Mouse (Mus musculus) midbrain, embryonic 16.5 days (tissue): ENCODE results near the gene Zfp142. TPM values are rescaled to one million over a fixed set of nuclear protein-coding genes. Genes with fewer than 3 reads are reported as not detected.

Experiments
- ATAC-seq: fragments of 200-750 bp; cut with Nextera tagmentation; 2 replicates; pipeline ENCODE4 v1.8.0; 2017; ENCODE audit warnings: moderate TSS enrichment
- H3K27ac ChIP-seq: fragments of 300-500 bp; sonication (generic); 2 replicates; pipeline ENCODE4 v1.5.1; 2014; ENCODE audit warnings: mild to moderate bottlenecking, low read length, mixed read lengths
- H3K27me3 ChIP-seq: fragments of 300-500 bp; sonication (generic); 2 replicates; pipeline ENCODE4 v1.6.1; 2014; ENCODE audit warnings: low read depth, low read length, mixed read lengths; ENCODE audit not compliant: control insufficient read depth, insufficient read depth
- H3K36me3 ChIP-seq: fragments of 300-500 bp; sonication (generic); 2 replicates; pipeline ENCODE4 v1.6.1; 2014; ENCODE audit warnings: mild to moderate bottlenecking, low read length, moderate library complexity, mixed read lengths; ENCODE audit not compliant: control insufficient read depth, insufficient read depth
- H3K4me1 ChIP-seq: fragments of 300-500 bp; sonication (generic); 2 replicates; pipeline ENCODE4 v1.6.1; 2014; ENCODE audit warnings: mild to moderate bottlenecking, low read length, mixed read lengths; ENCODE audit not compliant: control insufficient read depth, insufficient read depth
- H3K4me2 ChIP-seq: fragments of 300-500 bp; sonication (generic); 2 replicates; pipeline ENCODE4 v1.6.1; 2014; ENCODE audit warnings: mild to moderate bottlenecking, low read length, mixed read lengths
- H3K4me3 ChIP-seq: fragments of 300-500 bp; sonication (generic); 2 replicates; pipeline ENCODE4 v1.5.1; 2014; ENCODE audit warnings: low read depth, mild to moderate bottlenecking, low read length, moderate library complexity, mixed read lengths
- H3K9ac ChIP-seq: fragments of 300-500 bp; sonication (generic); 2 replicates; pipeline ENCODE4 v1.6.1; 2014; ENCODE audit warnings: low read depth, low read length, mixed read lengths
- H3K9me3 ChIP-seq: fragments of 300-500 bp; sonication (generic); replicated peaks from 2 replicates; pipeline ENCODE4 v1.6.1; 2014; ENCODE audit warnings: mild to moderate bottlenecking, low read length, mixed read lengths; ENCODE audit not compliant: control insufficient read depth, poor library complexity, severe bottlenecking
- WGBS: fragments of 180-500 bp; shearing (Covaris S2); extraction: QIAGEN DNeasy Blood & Tissue Kit; methylation state at CpG from one replicate; pipeline ENCODE4 v1.1.7; 2014; 5-methylcytosine and 5-hydroxymethylcytosine counted together
- microRNA-seq: library from miRNA; unstranded; fragments of <30 nt; microRNA quantifications from one replicate; pipeline ENCODE4, GENCODE M21; 2017
- polyA plus RNA-seq: library from polyadenylated mRNA; unstranded; fragments of >200 nt; fragmentation: Nextera tagmentation; extraction: Ambion mirVana; gene quantifications from 2 replicates; pipeline ENCODE4 v1.2.1, GENCODE M21; 2015

Zfp142 gene
- polyA plus RNA-seq, 1 experiment from 2014 or later, result 7.6 TPM

- Histone ChIP-seq H3K4me3 (no peak overlapping the region), H3K36me3 (no peaks in the 10 kb centered on the region), H3K4me2 (no peak overlapping the region), H3K4me1 (peaks cover 2% of the 10 kb centered on the region), H3K27me3 (no peaks in the 10 kb centered on the region), H3K9ac (no peak overlapping the region), H3K9me3 (no peaks in the 10 kb centered on the region), H3K27ac (no peak overlapping the region)
- ATAC-seq, result no peak
Observed at GRCm38 (mm10) chr1:74538650-74539049, 49.4 kb downstream of the Zfp142 start.

- H3K27ac ChIP-seq, result no peak overlapping the region
- H3K4me2 ChIP-seq, result no peak overlapping the region
- H3K4me3 ChIP-seq, result no peak overlapping the region
- H3K4me1 ChIP-seq, result no peaks in the 10 kb centered on the region
- no peak for ATAC-seq
- H3K9me3 ChIP-seq, result no peaks in the 10 kb centered on the region
- WGBS, result 95% methylated on average over 7 of the region's 7 CpGs
- H3K9ac ChIP-seq, result no peak overlapping the region
- peaks cover 49% of the 10 kb centered on the region for H3K36me3 ChIP-seq
- H3K27me3 ChIP-seq, result no peaks in the 10 kb centered on the region
Observed at GRCm38 (mm10) chr1:74528589-74528988, 59.5 kb downstream of the Zfp142 start.

- H3K4me1 ChIP-seq, result no peaks in the 10 kb centered on the region
- no peak overlapping the region for H3K9ac ChIP-seq
- 94% methylated on average over 4 of the region's 4 CpGs for WGBS
- no peak for ATAC-seq
- H3K36me3 ChIP-seq, result peaks cover 43% of the 10 kb centered on the region
- no peak overlapping the region for H3K4me2 ChIP-seq
- H3K27me3 ChIP-seq, result no peaks in the 10 kb centered on the region
- H3K27ac ChIP-seq, result no peak overlapping the region
- no peaks in the 10 kb centered on the region for H3K9me3 ChIP-seq
- H3K4me3 ChIP-seq, result no peak overlapping the region
Observed at GRCm38 (mm10) chr1:74524746-74525145, 63.3 kb downstream of the Zfp142 start.

GRCm38 (mm10) chr1:74519875-74520274 lies 68.2 kb downstream of the Zfp142 start:
- H3K4me2 ChIP-seq, result no peak overlapping the region
- peaks cover 16% of the 10 kb centered on the region for H3K36me3 ChIP-seq
- no peaks in the 10 kb centered on the region for H3K9me3 ChIP-seq
- no peak for ATAC-seq
- no peak overlapping the region for H3K4me3 ChIP-seq
- H3K9ac ChIP-seq, result no peak overlapping the region
- H3K27me3 ChIP-seq, result no peaks in the 10 kb centered on the region
- H3K4me1 ChIP-seq, result no peaks in the 10 kb centered on the region
- H3K27ac ChIP-seq, result no peak overlapping the region

Small RNA genes lying within 50 kb of the gene (microRNA-seq; reads per million reads assigned to microRNA genes)
- not detected for gene Gm25035

Other genes starting within 250 kb of the Zfp142 start
- 2.0 and 2.5 TPM in 2 replicates for gene Catip, start 226.1 kb downstream of the Zfp142 start, polyA plus RNA-seq
- 1.2 and 2.4 TPM in 2 replicates for gene Slc11a1, start 213.1 kb downstream of the Zfp142 start, polyA plus RNA-seq
- gene Ctdsp1, start 196.7 kb downstream of the Zfp142 start, polyA plus RNA-seq, result 12.5 and 13.7 TPM in 2 replicates
- gene Vil1, start 178.9 kb downstream of the Zfp142 start, polyA plus RNA-seq, result 0.24 and 0.35 TPM in 2 replicates
- 47.7 and 48.9 TPM in 2 replicates for gene Cnot9, start 82.2 kb downstream of the Zfp142 start, polyA plus RNA-seq
- 7.4 and 7.5 TPM in 2 replicates for gene Plcd4, start 45.4 kb downstream of the Zfp142 start, polyA plus RNA-seq
- 27.3 and 28.1 TPM in 2 replicates for gene Usp37, start 44.0 kb downstream of the Zfp142 start, polyA plus RNA-seq
- 23.1 and 23.2 TPM in 2 replicates for gene Bcs1l, start within 50 bp of the Zfp142 start, polyA plus RNA-seq
- gene Rnf25, start 13.2 kb upstream of the Zfp142 start, polyA plus RNA-seq, result 45.1 and 48.5 TPM in 2 replicates
- 19.1 and 25.3 TPM in 2 replicates for gene Stk36, start 13.2 kb upstream of the Zfp142 start, polyA plus RNA-seq
- 9.9 and 15.5 TPM in 2 replicates for gene Ttll4, start 73.5 kb upstream of the Zfp142 start, polyA plus RNA-seq
- 1.8 and 2.8 TPM in 2 replicates for gene Cyp27a1, start 125.3 kb upstream of the Zfp142 start, polyA plus RNA-seq
- not detected in 2 replicates for gene Prkag3, start 161.0 kb upstream of the Zfp142 start, polyA plus RNA-seq
- gene Wnt6, start 183.6 kb upstream of the Zfp142 start, polyA plus RNA-seq, result 3.6 and 4.2 TPM in 2 replicates
- gene Wnt10a, start 203.3 kb upstream of the Zfp142 start, polyA plus RNA-seq, result 0.10 and 0.47 TPM in 2 replicates